Mouse (Mus musculus) spleen, embryonic (tissue): Measurements from ENCODE around the gene Nckap5.

ENCODE experiments used
- CTCF ChIA-PET: fragments of 350-600 bp; sonication (Branson Sonifier 250); formaldehyde crosslinking; loops from one replicate; lab custom pipeline; 2022; lab: Charles Lee

Nckap5 gene

GRCm38 (mm10) chr1:126560931-126561330, 269.7 kb downstream of the Nckap5 start:
- CTCF ChIA-PET = no interaction called here

- CTCF ChIA-PET = no interaction called here
Measured at GRCm38 (mm10) chr1:126557791-126558294, 272.8 kb downstream of the Nckap5 start.

- CTCF ChIA-PET = no interaction called here
Measured at GRCm38 (mm10) chr1:126547979-126548378, 282.6 kb downstream of the Nckap5 start.

GRCm38 (mm10) chr1:126544471-126544870, 286.1 kb downstream of the Nckap5 start:
- CTCF ChIA-PET = no interaction called here

GRCm38 (mm10) chr1:126537223-126537757, 293.3 kb downstream of the Nckap5 start:
- CTCF ChIA-PET = no interaction called here

- CTCF ChIA-PET = no interaction called here
Measured at GRCm38 (mm10) chr1:126535527-126535926, 295.1 kb downstream of the Nckap5 start.

- CTCF ChIA-PET = no interaction called here
Measured at GRCm38 (mm10) chr1:126534046-126534445, 296.6 kb downstream of the Nckap5 start.

GRCm38 (mm10) chr1:126528043-126528598, 302.5 kb downstream of the Nckap5 start:
- CTCF ChIA-PET = no interaction called here

GRCm38 (mm10) chr1:126518067-126518466, 312.5 kb downstream of the Nckap5 start:
- CTCF ChIA-PET = no interaction called here

GRCm38 (mm10) chr1:126517427-126517826, 313.2 kb downstream of the Nckap5 start:
- CTCF ChIA-PET = no interaction called here

GRCm38 (mm10) chr1:126515054-126515756, 315.4 kb downstream of the Nckap5 start:
- CTCF ChIA-PET = no interaction called here

GRCm38 (mm10) chr1:126511835-126512445, 318.7 kb downstream of the Nckap5 start:
- CTCF ChIA-PET = no interaction called here

GRCm38 (mm10) chr1:126504717-126505116, 325.9 kb downstream of the Nckap5 start:
- CTCF ChIA-PET = no interaction called here

GRCm38 (mm10) chr1:126502741-126503140, 327.9 kb downstream of the Nckap5 start:
- CTCF ChIA-PET = no interaction called here

GRCm38 (mm10) chr1:126496722-126497121, 333.9 kb downstream of the Nckap5 start:
- CTCF ChIA-PET = no interaction called here

GRCm38 (mm10) chr1:126492206-126493071, 338.2 kb downstream of the Nckap5 start:
- CTCF ChIA-PET = no interaction called here

- CTCF ChIA-PET = no interaction called here
Measured at GRCm38 (mm10) chr1:126491412-126491811, 339.2 kb downstream of the Nckap5 start.

GRCm38 (mm10) chr1:126490256-126490655, 340.3 kb downstream of the Nckap5 start:
- CTCF ChIA-PET = no interaction called here

GRCm38 (mm10) chr1:126484664-126485087, 345.9 kb downstream of the Nckap5 start:
- CTCF ChIA-PET = no interaction called here

- CTCF ChIA-PET = no interaction called here
Measured at GRCm38 (mm10) chr1:126483665-126484064, 346.9 kb downstream of the Nckap5 start.

- CTCF ChIA-PET = no interaction called here
Measured at GRCm38 (mm10) chr1:126481459-126482228, 349.0 kb downstream of the Nckap5 start.
